Mouse (Mus musculus) myocyte (in vitro differentiated cells): Measurements from ENCODE around the gene Hpn. TPM values are rescaled to one million over a fixed set of nuclear protein-coding genes. Genes with fewer than 3 reads are reported as not detected.

ENCODE experiments used
- H3K27me3 ChIP-seq: one replicate; pipeline ENCODE4 v1.6.1; 2011; ENCODE audit not compliant: control insufficient read depth, insufficient read depth, insufficient read length
- H3K36me3 ChIP-seq: one replicate; pipeline ENCODE4 v1.6.1; 2011; ENCODE audit not compliant: control insufficient read depth, insufficient read depth
- H3K4me2 ChIP-seq: one replicate; pipeline ENCODE4 v1.6.1; 2011; ENCODE audit warnings: low read depth, control low read depth
- H3K4me3 ChIP-seq: one replicate; pipeline ENCODE4 v1.5.1; 2011; ENCODE audit warnings: mild to moderate bottlenecking, control low read depth, moderate library complexity
- H3K79me2 ChIP-seq: one replicate; pipeline ENCODE4 v1.6.1; 2011; ENCODE audit not compliant: control insufficient read depth, insufficient read depth
- H3ac ChIP-seq: one replicate; pipeline ENCODE4 v1.6.1; 2011; ENCODE audit not compliant: control insufficient read depth, insufficient read length
- CEBPB ChIP-seq: IDR thresholded peaks from 2 replicates; pipeline ENCODE4 v1.6.1; 2011; ENCODE audit warnings: mild to moderate bottlenecking, moderate library complexity; ENCODE audit not compliant: poor library complexity, insufficient read depth, severe bottlenecking
- E2F4 ChIP-seq: IDR thresholded peaks from one replicate; pipeline ENCODE4 v1.6.1; 2011; ENCODE audit warnings: mild to moderate bottlenecking, control low read depth, moderate library complexity; ENCODE audit not compliant: insufficient read depth
- MAX ChIP-seq: IDR thresholded peaks from one replicate; pipeline ENCODE4 v1.6.1; 2011; ENCODE audit warnings: low read depth, mild to moderate bottlenecking, control low read depth
- MYOD1 ChIP-seq, 3 experiments: IDR thresholded peaks; one replicate each; pipeline ENCODE4 v1.6.1; 2011; ENCODE audit warnings: control low read depth in 2 of 3, low read depth in 2 of 3, mild to moderate bottlenecking in 2 of 3, moderate library complexity in 1 of 3; ENCODE audit not compliant: insufficient read length in 2 of 3, control insufficient read depth in 1 of 3
- MYOG ChIP-seq, 3 experiments: IDR thresholded peaks; one replicate each; pipeline ENCODE4 v1.6.1; 2011; ENCODE audit warnings: control low read depth in 2 of 3, low read depth in 2 of 3, mild to moderate bottlenecking in 2 of 3; ENCODE audit not compliant: insufficient read length in 2 of 3, control insufficient read depth in 1 of 3, insufficient read depth in 1 of 3
- POLR2A ChIP-seq: IDR thresholded peaks from one replicate; pipeline ENCODE4 v1.6.1; 2011; ENCODE audit warnings: low read depth, mild to moderate bottlenecking, control low read depth, moderate library complexity; ENCODE audit not compliant: insufficient read length
- POLR2AphosphoS2 ChIP-seq: IDR thresholded peaks from one replicate; pipeline ENCODE4 v1.6.1; 2011; ENCODE audit warnings: low read depth, control low read depth; ENCODE audit not compliant: insufficient read length
- REST ChIP-seq: IDR thresholded peaks from one replicate; pipeline ENCODE4 v1.6.1; 2011; ENCODE audit warnings: mild to moderate bottlenecking, control low read depth, moderate library complexity; ENCODE audit not compliant: insufficient read depth, insufficient read length
- SRF ChIP-seq: IDR thresholded peaks from one replicate; pipeline ENCODE4 v1.6.1; 2011; ENCODE audit warnings: low read depth; ENCODE audit not compliant: control insufficient read depth, insufficient read length
- TCF12 ChIP-seq: IDR thresholded peaks from one replicate; pipeline ENCODE4 v1.6.1; 2011; ENCODE audit warnings: mild to moderate bottlenecking, control low read depth; ENCODE audit not compliant: poor library complexity, insufficient read depth, severe bottlenecking
- TCF3 ChIP-seq: IDR thresholded peaks from one replicate; pipeline ENCODE4 v1.6.1; 2011; ENCODE audit warnings: low read depth, control low read depth; ENCODE audit not compliant: insufficient read length
- USF1 ChIP-seq: IDR thresholded peaks from one replicate; pipeline ENCODE4 v1.6.1; 2011; ENCODE audit warnings: low read depth, mild to moderate bottlenecking, control low read depth, moderate library complexity
- polyA plus RNA-seq: library from polyadenylated mRNA; unstranded; fragments of >200 nt; fragmentation: generic; extraction: Trizol; gene quantifications from one replicate; pipeline ENCODE4 v1.2.1, GENCODE M21; 2012; ENCODE audit warnings: missing spikeins

The Hpn gene
- polyA plus RNA-seq, 1 experiment: not detected

DNA sequence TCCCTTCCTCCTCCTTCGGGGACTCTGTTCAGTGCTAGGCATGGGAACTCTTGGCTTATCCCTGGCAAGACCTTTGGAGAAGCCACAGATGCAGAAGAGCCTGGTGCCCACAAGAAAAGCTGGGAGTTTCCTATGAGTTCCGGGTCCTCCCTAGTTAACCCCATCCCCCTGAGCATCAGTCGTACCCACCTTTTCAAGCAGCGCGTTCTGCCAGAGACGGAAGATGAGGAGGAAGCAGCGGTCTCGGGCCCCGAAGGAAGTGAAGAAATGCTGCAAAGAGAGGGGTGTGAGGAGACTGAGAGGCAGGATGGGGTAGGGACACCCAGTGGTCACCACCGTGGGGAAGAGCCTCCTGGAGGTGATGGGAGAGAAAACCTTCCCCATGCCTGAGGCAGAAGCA, 25.9 kb upstream of the Hpn start:
- Histone ChIP-seq H3ac (no peak overlapping the region), H3K27me3 (no peaks in the 10 kb centered on the region), H3K4me3 (no peak overlapping the region), H3K36me3 (peaks cover 22% of the 10 kb centered on the region), H3K79me2 (peaks cover 9% of the 10 kb centered on the region), H3K4me2 (no peak overlapping the region)
- no peak for TF ChIP-seq SRF
- no peak for TF ChIP-seq E2F4

DNA sequence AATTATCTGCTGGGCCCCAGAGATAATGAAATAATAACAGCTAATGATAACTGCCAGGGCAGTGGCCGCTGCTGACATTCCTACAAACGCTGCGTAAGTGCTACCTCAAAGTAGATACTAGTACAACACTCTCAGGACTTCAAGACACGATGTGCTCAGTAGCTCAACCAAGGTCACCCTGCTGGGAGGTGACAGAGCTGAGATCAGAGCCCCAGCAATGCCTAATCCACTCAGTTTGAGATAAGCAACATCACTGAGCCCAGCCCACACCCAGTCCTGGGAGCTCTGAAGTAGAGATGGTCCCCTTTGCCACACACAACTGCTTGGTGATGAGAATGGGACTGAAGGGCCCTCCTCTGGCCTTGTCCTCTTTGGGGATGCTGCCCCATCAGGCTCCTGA, 25.2 kb upstream of the Hpn start:
- peaks cover 4% of the 10 kb centered on the region for H3K79me2 ChIP-seq
- TF ChIP-seq E2F4 (no peak), MYOD1 (IDR thresholded peaks at IDR 0.05; ENCODE audit: control insufficient read depth in 1 of 3, insufficient read length in 2 of 3, low read depth in 2 of 3) (no peak), TCF12 (no peak), TCF3 (no peak), CEBPB (no peak), POLR2A (no peak), REST (no peak), MAX (no peak), USF1 (no peak), SRF (no peak), POLR2AphosphoS2 (no peak)
- no peaks in the 10 kb centered on the region for H3K27me3 ChIP-seq
- peaks cover 22% of the 10 kb centered on the region for H3K36me3 ChIP-seq
- H3K4me3 ChIP-seq: no peak overlapping the region
- no peak overlapping the region for H3K4me2 ChIP-seq
- no peak overlapping the region for H3ac ChIP-seq

DNA sequence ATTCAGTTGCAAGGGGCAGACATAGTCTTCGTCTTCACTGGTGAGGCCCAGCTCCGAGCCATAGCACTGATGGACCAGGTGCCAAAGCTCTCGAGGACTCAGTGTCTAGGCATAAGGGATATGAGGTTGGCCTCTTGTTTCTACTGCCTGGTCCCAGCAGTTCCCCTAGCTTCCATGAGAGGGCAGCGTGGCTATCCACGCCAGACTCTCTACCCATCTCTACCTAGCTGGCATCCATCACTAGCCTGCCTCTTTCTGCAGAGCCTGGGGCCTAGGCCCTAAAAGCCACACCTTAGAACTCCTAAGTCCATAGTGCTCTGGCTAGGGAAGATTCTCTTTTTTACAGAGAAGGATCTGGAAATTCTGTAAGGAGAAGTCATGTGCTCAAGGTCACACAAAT, 24.7 kb upstream of the Hpn start:
- H3K4me2 ChIP-seq: no peak overlapping the region
- no peaks in the 10 kb centered on the region for H3K79me2 ChIP-seq
- H3K4me3 ChIP-seq: no peak overlapping the region
- no peak overlapping the region for H3ac ChIP-seq
- no peak for TF ChIP-seq SRF
- no peak for TF ChIP-seq MYOD1 (IDR thresholded peaks at IDR 0.05; ENCODE audit: control insufficient read depth in 1 of 3, insufficient read length in 2 of 3, low read depth in 2 of 3)
- no peak for TF ChIP-seq CEBPB
- no peak for TF ChIP-seq TCF3
- TF ChIP-seq USF1: no peak
- no peak for TF ChIP-seq TCF12
- no peak for TF ChIP-seq E2F4
- TF ChIP-seq POLR2AphosphoS2: no peak
- TF ChIP-seq MAX: no peak
- TF ChIP-seq POLR2A: no peak
- no peak for TF ChIP-seq REST
- no peak for TF ChIP-seq MYOG (IDR thresholded peaks at IDR 0.05; ENCODE audit: control insufficient read depth in 1 of 3, insufficient read depth in 1 of 3, insufficient read length in 2 of 3, low read depth in 2 of 3)
- peaks cover 28% of the 10 kb centered on the region for H3K36me3 ChIP-seq
- H3K27me3 ChIP-seq: no peaks in the 10 kb centered on the region

DNA sequence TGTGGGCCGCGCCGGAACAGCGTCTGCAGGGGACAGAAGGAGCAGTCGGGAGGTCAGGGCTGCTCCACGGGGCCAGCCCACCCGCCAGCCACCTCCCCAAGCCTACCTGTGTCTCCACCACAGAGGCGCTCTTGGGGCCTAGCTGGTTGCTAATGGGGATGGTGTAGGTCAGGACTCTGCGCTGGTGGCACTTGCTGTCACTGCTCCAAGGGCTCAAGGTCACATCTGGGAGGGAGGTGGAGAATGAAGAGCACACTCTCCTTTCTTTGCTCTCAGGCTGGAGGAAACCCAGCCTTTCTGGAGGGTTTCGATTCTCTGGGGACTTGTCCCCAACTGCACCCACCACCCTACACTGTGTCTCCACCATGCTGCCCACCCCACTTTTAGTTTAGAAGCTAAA, 20.6 kb upstream of the Hpn start:
- Histone ChIP-seq H3K27me3 (no peaks in the 10 kb centered on the region), H3ac (no peak overlapping the region), H3K36me3 (peaks cover 30% of the 10 kb centered on the region), H3K4me3 (no peak overlapping the region), H3K79me2 (no peaks in the 10 kb centered on the region), H3K4me2 (no peak overlapping the region)
- no peak for TF ChIP-seq REST
- TF ChIP-seq TCF12: no peak
- no peak for TF ChIP-seq POLR2AphosphoS2
- no peak for TF ChIP-seq USF1
- TF ChIP-seq MAX: no peak
- no peak for TF ChIP-seq MYOD1 (IDR thresholded peaks at IDR 0.05; ENCODE audit: control insufficient read depth in 1 of 3, insufficient read length in 2 of 3, low read depth in 2 of 3)
- TF ChIP-seq MYOG (IDR thresholded peaks at IDR 0.05; ENCODE audit: control insufficient read depth in 1 of 3, insufficient read depth in 1 of 3, insufficient read length in 2 of 3, low read depth in 2 of 3): no peak
- no peak for TF ChIP-seq TCF3
- no peak for TF ChIP-seq CEBPB
- TF ChIP-seq E2F4: no peak
- no peak for TF ChIP-seq SRF
- TF ChIP-seq POLR2A: no peak

DNA sequence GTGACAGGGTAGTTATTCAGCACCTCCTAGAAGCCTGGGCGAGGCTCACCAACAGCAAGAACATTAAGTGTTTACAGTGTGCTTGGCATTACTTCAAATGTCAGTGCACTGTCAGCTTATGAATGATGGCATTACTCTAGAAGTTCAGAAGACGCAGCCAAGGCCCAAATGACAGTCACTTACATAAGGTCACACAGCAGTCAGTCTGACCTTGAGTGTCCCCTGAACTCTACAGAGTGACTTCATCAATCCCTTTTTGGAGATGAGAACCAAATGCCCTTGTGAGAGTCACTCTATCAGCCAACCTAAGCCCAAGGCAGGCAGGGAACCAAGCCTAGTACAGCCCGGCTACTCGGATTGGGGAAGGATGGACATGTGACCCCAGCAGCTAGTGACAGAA, 16.8 kb upstream of the Hpn start:
- Histone ChIP-seq H3K36me3 (peaks cover 21% of the 10 kb centered on the region), H3K27me3 (no peaks in the 10 kb centered on the region), H3K79me2 (no peaks in the 10 kb centered on the region), H3K4me2 (no peak overlapping the region), H3ac (no peak overlapping the region), H3K4me3 (no peak overlapping the region)
- no peak for TF ChIP-seq E2F4
- no peak for TF ChIP-seq MYOG (IDR thresholded peaks at IDR 0.05; ENCODE audit: control insufficient read depth in 1 of 3, insufficient read depth in 1 of 3, insufficient read length in 2 of 3, low read depth in 2 of 3)
- no peak for TF ChIP-seq POLR2AphosphoS2
- TF ChIP-seq SRF: no peak
- TF ChIP-seq REST: no peak
- no peak for TF ChIP-seq POLR2A
- TF ChIP-seq CEBPB: no peak
- TF ChIP-seq USF1: no peak
- no peak for TF ChIP-seq MAX
- no peak for TF ChIP-seq MYOD1 (IDR thresholded peaks at IDR 0.05; ENCODE audit: control insufficient read depth in 1 of 3, insufficient read length in 2 of 3, low read depth in 2 of 3)
- no peak for TF ChIP-seq TCF12
- no peak for TF ChIP-seq TCF3
